Mouse (Mus musculus) heart, adult 2 months (tissue): ENCODE data around the gene Trim46.

Experiments used
- CTCF ChIP-seq: fragments of 200-600 bp; IDR thresholded peaks from 2 replicates; pipeline ENCODE4 v1.8.1; 2022; ENCODE audit warnings: antibody characterized with exemption, mild to moderate bottlenecking, moderate library complexity
- POLR2A ChIP-seq: fragments of 200-500 bp; IDR thresholded peaks from 2 replicates; pipeline ENCODE4 v1.6.1; 2011; ENCODE audit warnings: mild to moderate bottlenecking, low read depth, low read length, control low read depth; ENCODE audit not compliant: insufficient read depth

GRCm38 (mm10) chr3:89278643-89279042 lies 32.5 kb upstream of the Trim46 start:
- TF ChIP-seq POLR2A (no peak), CTCF (no peak)
